Mouse (Mus musculus): ENCODE measurements around the gene Mrpl34.
"Not testable (repeated sequence)": the region's sequence is repeated elsewhere in the genome, so short reads cannot be mapped to it uniquely, and the experiment has no call there.

The Mrpl34 gene

DNA sequence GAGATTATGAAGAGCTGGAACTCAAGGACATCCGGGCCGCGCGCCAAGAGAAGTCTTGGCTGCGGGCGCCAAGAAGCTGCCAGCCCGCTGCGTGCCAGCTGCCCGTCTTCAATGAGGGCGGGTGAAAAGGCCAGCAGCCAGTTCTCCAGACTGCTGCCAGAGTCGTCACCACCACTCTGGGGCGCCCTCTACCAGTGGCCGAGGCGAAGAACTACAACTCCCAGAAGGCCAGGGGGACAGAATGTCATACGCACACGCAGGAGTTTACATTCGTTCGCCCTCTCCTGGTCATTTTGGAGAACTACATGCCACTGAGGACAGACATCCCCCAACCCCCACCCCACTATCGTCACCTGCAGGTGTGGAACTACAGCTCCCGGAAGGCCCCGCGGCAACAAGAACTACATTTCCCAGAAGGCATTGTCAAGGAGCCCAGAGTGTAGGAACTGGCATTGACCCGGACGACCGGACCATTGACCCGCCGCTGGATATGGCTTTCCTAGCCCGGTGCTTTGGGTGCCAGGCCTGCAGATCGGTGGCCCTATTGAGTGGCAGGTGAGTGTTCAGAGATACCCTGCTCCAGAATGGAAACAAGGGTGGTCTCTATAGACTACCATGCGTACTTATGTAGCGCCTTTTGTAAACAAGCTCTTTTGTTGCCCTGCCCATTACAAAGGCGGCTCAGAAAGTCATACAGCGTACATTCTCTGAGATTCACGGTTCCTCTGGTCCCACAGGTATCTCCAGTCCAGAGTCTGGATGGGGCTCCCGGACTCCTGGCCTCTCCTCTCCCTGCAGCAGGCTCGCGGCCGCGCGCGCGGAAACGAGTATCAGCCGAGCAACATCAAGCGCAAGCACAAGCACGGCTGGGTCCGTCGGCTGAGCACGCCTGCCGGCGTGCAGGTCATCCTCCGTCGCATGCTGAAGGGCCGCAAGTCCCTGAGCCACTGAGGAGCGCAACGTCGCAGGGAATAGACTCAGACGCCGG lies at the start of gene Mrpl34:
Gene Mrpl34, plus strand, starts transcription at position 447 of the 988 bp plus-strand sequence.
- peak; percentile 100 for DNase-seq (ENCODE audit: low spot score in 2 of 2)

DNA sequence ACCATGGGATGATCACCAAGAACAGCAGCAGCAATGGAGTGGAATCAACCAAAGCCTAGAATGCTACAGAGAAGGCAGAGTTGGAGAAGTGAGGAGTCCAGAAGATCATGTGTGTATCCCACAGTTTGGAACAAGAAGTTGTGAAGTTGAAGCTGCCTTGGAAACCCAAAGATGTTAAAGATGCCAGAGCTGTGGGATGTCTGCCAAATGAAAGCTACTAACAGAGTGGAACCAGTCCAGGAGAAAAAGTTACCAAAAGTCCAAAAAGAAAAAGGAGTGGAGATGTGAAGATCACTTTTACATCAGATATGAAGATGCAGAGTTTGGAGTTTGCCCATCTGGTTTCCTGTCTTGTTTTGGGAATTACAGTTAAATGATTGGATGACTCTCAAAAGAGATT lies 42.6 kb upstream of the Mrpl34 start:
- no peak for DNase-seq (ENCODE audit: low spot score in 2 of 2)

DNA sequence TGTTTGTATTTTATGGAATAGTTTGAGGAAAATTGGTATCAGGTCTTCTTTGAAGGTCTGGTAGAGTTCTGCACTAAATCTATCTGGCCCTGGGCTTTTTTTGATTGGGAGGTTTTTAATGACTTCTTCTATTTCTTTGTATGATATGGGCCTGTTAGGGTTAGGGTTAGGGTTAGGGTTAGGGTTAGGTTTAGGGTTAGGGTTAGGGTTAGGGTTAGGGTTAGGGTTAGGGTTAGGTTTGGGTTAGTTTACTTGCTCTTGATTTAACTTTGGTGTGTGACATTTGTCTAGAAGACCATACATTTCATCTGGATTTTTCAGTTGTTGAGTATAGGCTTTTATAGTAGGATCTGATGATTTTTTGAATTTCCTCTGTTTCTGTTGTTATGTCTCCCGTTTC lies 31.8 kb upstream of the Mrpl34 start:
- DNase-seq (ENCODE audit: low spot score in 2 of 2): not testable (repeated sequence)

DNA sequence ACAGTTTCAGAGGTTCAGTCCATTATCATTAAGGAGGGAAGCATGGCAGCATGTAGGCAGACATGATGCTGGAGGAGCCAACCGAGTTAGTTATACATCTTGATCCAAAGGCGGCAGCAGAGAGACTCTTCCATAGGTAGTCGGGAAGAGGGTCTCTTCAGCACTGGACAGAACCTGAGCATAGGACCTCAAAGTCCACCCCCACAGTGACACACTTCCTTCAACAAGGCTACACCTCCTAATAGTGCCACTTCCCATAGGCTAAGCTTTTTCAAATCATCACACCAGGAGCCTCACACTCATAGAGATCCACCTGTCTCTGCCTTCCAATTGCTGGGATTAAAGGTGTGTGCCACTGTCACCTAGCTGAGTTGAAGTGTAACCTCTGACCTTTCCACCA lies 27.7 kb upstream of the Mrpl34 start:
- DNase-seq (ENCODE audit: low spot score in 2 of 2): no peak

DNA sequence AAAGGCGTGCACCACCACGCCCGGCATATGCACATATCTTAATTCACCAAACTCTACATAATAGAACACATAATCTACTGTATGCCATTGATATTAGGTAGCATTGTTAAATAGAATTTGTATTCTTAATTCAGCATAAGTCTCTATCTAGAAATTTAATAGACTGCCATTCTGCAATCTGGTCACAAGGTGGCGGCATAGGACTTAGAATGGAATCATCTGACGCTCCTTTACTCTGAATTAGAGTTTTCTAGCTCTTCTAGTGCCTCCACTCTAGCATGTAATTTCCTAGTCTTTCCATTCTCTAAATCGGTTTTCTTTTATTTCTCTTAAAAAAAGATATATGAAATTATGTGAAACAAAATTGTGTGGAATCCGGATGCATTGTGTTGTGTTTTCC lies 23.4 kb upstream of the Mrpl34 start:
- DNase-seq (ENCODE audit: low spot score in 2 of 2): no peak

DNA sequence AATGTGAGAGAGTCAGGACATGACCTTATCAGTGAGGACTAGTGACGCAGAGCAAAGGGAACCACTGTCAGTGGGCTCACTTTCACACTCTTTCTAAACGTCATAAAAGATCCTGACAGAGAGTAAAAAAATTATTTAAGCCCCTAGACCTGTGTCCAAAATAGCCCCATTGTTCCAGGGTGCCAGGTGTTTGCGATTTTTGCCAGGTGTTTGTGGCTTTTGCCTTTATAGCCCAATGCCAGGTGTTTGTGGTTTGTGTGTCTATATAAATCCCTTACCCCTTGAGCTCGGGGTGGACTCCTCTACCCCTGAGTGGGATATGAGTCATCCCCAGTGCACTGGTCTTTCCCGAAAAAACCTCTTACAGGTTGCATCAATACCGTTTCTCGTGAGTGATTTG lies 19.7 kb upstream of the Mrpl34 start:
- no peak for DNase-seq (ENCODE audit: low spot score in 2 of 2)

DNA sequence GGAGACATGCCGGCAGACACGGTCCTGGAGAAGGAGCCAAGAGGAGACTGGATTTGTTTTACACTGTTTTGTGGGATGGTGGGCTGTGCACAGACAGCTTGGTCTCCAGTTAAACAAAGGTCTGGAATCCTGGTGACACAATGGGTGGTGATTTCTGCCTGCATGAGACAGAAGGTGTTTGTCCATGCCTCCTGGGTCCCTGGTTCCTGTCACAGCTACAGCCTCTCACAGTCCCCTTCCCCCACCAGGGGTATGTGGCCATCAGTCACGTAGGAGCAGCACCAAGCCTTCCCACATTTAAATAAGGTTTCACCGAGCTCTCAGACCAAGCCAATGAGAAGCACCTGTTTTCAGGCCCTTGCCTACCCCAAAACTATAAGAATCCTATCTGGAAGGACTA lies 13.4 kb upstream of the Mrpl34 start:
- no peak for DNase-seq (ENCODE audit: low spot score in 2 of 2)

DNA sequence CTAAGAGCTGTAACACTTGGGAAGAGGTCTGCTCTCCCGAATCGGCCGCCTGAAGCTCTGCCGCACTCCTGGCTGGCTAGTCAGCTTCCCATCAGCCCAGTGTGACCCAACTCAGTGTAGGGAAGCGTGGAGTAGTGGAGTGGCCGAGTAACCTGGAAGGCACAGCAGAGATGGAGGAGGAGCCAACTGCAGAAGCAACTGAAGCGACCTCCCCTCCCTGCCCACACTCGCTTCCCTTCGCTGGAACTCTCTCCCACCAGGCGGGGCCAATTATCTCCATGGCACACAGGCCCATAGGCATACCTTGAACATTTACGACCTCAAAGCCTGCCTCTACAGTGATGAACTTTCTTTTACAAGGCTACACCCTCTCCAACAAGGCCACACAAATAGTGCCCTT lies 13.0 kb upstream of the Mrpl34 start:
- DNase-seq (ENCODE audit: low spot score in 2 of 2): no peak

DNA sequence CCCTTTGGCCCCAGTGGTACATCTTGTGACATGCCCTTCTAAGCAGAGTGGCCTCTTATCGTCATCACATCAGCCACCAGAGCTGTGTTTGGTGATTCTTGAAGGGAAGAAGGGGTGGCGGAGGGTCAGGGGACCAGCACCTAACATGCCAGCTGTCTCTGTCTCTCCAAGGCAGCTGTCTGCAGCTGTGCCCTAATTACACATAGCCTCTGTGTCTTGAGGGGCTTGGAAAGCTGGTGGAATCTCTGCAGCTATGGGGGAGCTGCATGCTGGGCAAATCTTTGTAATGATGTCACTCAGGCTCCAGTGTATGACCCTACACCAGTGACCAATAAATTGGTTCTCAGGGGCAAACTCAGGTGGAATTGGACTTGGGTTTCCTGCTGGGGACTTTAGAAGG lies 12.1 kb upstream of the Mrpl34 start:
- peak in 1 of 2 experiments; percentile 0 for DNase-seq (ENCODE audit: low spot score in 2 of 2)

DNA sequence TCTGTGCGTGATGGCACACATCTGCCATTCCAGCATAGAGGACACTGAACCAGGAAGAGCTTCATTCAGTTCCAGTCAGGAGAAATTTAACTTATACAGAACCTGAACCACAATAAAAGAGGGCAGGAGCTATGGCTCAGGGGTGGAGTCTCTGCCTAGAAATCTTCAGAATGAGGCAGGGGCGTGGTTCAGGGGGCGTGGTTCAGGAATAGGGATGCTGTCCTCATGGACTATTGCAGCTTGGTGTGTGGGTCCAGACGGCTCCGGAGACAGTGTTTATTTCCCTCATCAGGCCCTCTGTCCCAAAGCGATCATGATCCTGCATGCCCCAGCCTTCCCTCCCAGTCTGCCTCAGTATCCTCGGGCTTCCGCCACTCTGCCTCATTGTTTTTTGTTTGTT lies 10.1 kb upstream of the Mrpl34 start:
- peak in 1 of 2 experiments; percentile 1 for DNase-seq (ENCODE audit: low spot score in 2 of 2)

DNA sequence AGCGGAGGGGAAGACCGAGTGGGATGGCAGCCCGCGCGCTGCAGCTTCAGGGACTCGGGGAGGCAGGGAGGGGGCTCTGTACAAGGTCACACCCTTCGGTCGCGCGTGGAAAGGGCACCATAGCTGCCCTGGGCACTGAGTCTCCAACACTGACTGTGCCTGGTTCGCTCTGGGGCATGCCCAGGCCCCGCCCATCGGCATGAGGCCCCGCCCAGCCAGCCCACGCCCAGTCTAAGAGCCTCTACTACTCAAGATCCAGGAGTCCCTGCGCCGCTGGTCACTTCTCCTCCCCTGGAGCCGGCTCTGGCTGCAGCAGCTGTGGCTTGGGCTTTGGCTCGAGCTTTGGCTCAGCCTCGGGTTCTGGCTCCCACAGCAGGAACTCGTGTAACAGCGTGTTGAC lies 7.9 kb upstream of the Mrpl34 start:
- DNase-seq (ENCODE audit: low spot score in 2 of 2): no peak

DNA sequence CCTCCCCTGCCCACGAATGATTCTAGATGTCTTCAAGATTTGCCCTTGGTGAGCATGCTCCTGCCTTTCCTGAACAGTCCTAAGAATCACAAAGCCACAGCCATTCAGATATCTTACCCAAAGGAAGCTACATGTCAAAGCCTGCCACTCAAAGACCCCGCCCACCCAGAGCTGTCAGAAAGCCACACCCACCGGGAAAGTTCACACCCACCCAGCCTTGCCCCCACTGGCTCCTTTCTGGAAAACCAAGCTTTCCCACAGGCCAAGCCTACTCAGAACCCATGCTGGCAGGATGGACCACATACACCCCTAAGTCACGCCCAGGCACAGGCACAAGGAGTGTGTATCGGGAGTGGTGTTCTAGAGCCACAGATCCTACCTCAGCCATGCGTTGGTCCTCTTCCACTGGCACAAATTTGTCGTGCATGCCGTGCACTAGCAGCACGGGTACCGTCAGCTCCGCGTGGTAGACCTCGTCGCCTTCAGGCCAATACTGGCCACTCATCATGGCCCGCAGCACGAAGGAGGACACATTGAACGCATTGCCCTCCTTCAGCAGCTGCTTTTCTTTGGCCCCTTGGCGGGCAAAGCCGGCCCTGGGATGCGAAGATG lies 7.0 kb upstream of the Mrpl34 start:
- DNase-seq (ENCODE audit: low spot score in 2 of 2): no peak

DNA sequence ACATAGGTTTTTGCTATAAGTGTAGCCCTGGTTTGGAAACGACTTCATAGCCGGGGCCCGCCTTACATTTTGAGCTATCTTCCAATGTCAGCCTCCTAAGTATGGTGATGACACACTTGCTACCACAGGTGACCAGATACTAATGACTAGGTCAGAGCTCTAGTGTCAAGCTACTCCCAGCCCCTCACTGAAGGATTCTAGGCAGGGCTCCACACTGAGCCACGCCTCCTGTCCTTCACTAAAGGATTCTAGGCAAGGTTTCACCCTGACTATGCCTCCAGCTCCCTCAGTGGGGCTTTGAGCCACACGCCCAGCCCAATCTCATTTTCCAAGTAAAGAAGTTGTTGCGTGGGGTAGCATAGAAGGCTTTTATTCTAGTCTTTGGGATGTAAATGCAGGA lies 4.0 kb upstream of the Mrpl34 start:
- DNase-seq (ENCODE audit: low spot score in 2 of 2): no peak

DNA sequence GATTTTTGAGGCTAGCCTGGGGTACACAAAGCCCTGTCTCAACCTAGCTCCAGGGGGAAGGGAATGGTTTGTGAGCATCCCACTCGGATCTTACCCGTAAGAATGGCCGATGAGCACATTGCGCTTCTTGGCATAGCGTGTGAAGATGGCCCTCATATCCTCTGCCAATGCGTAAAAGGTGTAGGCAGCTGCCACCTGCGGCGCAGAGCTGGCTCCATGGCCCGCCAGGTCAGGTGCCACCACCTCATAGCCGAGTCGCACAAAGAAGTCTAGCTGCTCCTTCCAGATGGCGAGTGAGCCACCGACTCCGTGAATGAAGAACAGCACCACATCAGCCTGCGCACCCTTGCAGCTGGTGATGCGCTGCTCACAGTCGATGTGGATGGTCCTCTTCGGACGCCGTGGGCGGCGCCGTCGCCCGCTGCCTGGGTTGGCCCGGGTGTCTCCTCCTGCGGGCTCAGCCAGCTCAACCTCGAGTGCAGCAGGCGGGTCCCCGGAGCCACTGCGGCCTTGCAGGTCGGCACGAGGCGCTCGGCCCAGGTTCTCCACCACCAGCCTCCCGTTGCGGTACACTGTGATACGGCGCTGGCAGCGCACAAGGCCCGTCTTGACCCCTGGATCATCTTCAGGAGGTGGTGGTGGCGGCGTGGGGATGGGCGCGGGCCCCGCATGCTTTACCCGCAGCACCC lies 3.5 kb upstream of the Mrpl34 start:
- no peak for DNase-seq (ENCODE audit: low spot score in 2 of 2)

DNA sequence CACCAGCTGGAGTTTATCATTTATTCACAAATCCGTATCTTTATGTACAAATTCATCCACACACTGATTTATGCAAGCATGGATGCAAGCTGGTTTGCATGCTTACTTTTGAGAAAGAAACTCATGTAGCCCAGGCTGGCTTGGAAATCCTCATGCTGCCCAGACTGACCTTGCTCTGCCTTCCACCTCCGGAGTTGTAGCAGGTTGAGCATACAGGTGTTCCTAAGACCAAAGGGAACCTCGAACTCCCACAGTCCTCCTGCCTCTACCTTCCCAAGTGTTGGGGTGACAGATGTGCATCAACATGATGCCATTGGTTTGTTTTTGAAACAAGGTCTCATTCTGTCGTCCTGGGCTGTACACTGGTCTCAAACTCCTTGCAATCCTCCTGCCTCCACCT lies 2.6 kb upstream of the Mrpl34 start:
- DNase-seq (ENCODE audit: low spot score in 2 of 2): no peak

DNA sequence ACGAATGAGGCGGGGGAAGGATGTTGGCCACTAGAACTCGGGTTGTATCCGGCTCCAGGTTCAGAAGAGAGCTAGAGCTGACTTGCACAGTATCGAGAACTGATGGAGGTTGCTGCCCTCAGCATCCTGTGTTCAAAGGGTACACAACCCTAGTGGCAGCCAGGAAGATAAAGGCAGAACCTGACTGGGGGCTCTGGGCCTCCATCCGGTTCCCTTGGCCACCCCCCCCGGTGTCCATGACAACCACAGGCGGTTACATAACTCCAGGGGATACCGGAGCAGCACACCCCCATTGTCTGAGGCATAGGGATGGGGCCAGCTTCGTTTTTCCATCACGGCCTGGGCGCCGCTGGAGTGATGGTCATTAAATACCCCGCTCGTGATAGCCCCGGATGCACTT lies 2.0 kb upstream of the Mrpl34 start:
- peak in 1 of 2 experiments; percentile 63 for DNase-seq (ENCODE audit: low spot score in 2 of 2)

DNA sequence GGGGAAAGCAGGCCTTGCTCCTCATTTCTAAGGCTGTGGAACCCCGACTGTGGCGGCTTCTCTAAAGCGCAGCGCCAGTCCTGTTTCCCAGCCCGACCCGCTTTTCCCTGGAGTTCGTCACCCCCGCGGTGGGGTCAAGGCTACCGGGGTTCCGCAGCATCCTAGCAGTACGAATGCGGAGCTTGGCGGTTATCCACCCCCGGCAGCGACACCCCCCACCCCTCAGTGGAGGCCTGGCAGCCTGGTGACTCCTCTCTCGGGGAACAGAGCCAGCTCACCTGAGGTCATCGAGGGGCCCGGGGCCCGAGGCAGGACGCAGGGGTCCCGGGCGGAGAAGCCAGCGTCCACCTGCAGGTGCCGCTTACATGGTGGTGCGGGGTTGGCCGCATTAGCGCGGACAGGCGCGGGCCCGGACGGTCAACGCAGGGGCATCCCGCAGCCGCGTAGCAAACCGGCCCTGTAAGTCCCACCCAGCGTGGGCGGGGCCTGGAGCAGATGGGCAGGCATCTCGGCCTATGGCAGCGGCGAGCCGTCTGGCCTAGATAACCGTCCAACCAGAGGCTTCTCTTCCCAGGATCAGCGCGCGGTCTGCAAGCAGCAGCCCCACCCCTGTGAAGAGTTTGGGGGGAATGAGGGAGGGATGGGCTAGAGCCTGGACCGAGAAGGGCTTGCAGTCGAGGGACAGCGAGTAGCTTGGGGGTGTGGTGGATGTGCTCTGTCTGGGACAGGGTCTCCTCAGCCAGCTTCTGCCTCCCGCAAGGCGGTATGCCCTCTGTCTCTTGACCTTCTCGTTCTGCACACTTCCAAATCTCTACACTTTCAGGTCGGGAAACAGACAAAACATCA lies 1.3 kb upstream of the Mrpl34 start, which contains the start of gene Abhd8:
Gene Abhd8, minus strand, starts transcription at position 468 of the 846 bp plus-strand sequence.
- peak; percentile 94 to 99 for DNase-seq (ENCODE audit: low spot score in 2 of 2)

DNA sequence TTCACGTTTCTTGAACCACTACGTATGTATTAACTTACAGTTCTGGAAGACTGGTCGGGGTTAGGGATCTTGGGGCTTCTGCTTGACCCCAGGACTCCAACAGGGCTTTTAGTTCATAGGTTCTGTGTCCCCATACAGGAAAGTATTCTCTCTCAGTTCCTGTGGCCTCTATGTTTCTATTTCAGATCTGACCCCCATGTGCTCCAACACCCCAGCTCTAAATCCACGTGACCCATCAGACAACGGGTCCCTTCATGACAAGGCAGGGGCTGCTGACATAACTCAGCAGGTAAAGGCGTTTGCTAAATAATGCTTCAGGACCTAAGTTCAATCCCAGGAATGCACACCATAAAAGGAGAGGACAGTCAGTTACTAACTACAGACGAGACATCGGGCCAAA lies 974 bp downstream of the Mrpl34 start:
- no peak for DNase-seq (ENCODE audit: low spot score in 2 of 2)

DNA sequence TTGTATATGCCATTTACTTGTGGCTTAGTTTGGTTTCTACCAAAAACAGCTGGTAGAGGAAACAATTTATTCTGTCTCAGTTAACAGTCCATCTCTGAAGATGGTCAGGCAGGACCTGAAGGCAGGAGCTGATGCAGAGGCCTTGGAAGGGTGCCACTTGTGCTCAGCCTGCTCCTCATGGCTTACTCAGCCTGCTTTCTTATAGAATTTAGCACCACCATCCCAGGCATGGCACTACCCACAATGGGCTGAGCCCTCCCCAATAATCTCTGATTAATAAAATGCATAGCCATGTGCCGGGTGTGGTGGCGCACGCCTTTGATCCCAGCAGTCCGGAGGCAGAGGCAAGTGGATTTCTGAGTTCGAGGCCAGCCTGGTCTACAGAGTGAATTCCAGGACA lies 1.4 kb downstream of the Mrpl34 start:
- no peak for DNase-seq (ENCODE audit: low spot score in 2 of 2)

DNA sequence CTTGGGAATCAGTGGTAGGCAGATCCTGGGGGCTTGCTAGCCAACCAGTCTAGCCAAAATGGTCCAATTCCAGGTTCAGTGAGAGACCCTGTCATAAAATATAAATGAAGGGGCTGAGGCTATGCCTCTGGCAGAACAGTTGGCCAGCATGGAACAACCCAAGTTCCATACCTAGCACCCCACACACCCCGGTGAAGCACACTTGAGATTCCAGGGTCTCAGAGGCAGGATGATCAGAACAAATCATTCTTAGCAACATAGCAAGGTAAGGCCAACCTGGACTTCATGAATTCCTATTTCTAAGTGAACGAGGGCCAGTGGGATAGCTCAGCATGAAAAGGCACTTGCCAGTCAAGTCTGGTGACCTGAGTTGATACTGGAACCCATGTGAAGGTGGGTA lies 2.4 kb downstream of the Mrpl34 start:
- no peak for DNase-seq (ENCODE audit: low spot score in 2 of 2)

DNA sequence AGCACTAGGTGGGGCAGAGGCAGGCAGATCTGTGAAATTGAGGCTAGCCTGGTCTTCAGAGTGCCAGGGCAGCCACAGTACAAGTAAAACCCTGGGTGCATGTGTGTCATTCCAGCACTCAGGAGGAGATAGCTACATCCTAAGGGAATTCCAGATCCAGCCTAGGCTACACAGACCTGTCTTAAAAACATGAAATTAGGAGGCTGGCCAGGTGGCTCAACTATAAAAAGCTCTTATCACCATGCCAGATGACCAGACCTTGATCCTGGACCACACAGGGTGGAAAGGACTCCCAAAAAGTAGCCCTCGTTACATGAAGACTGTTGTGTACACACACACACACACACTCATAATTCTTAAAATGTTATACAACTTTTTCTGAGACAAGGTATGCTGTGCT lies 3.2 kb downstream of the Mrpl34 start:
- DNase-seq (ENCODE audit: low spot score in 2 of 2): no peak

DNA sequence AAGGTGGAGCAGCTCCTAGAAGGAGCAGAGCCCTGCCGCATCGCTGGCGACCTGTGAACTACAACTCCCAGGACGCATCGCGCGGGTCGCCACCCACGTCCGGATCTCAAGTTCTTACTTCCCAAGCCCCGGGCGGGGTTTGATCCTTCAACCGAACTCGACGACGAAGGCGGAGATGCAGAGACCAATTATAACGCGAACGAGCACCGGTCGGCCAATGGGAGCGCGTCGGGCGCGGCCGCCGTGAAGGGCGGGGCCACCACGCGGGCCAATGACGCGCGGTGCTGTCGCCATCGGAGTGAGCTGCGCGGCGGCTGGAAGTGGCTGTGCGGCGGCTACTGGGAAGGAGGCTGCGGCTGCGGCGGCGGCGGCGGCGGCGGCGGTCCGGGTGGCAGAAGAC lies 4.2 kb downstream of the Mrpl34 start, which contains the start of gene Dda1:
Gene Dda1, plus strand, starts transcription at position 284 of the 400 bp plus-strand sequence.
- DNase-seq (ENCODE audit: low spot score in 2 of 2): peak; percentile 98 to 99
